Mouse (Mus musculus) G1E (cell line): Measurements from ENCODE around the gene Calcrl. TPM values are rescaled to one million over a fixed set of nuclear protein-coding genes. Genes with fewer than 3 reads are reported as not detected.

Experiments
- ATAC-seq: 2 replicates; pipeline ENCODE4 v1.8.0; 2016; ENCODE audit warnings: mild to moderate bottlenecking; ENCODE audit not compliant: insufficient number of reproducible peaks, poor library complexity, low FRiP score, severe bottlenecking; ENCODE audit errors: extremely low read depth
- DNase-seq: peaks from one replicate; pipeline ENCODE4 v3.0.0; 2012; ENCODE audit warnings: low spot score
- H3K27me3 ChIP-seq: 2 replicates; pipeline ENCODE4 v1.6.1; 2012; ENCODE audit warnings: mild to moderate bottlenecking, low read length, inconsistent platforms; ENCODE audit not compliant: insufficient read depth
- H3K36me3 ChIP-seq: replicated peaks from 2 replicates; pipeline ENCODE3; 2012; ENCODE audit warnings: mild to moderate bottlenecking, inconsistent platforms
- H3K4me1 ChIP-seq: 2 replicates; pipeline ENCODE4 v1.6.1; 2012; ENCODE audit warnings: low read depth, low read length, inconsistent platforms, mixed read lengths; ENCODE audit not compliant: insufficient read depth
- H3K4me3 ChIP-seq: 2 replicates; pipeline ENCODE4 v1.5.1; 2012; ENCODE audit warnings: low read depth, mild to moderate bottlenecking, inconsistent platforms, low read length, moderate library complexity, mixed read lengths
- H3K9me3 ChIP-seq: replicated peaks from 2 replicates; pipeline ENCODE4 v1.6.1; 2012; ENCODE audit warnings: inconsistent platforms
- CTCF ChIP-seq: IDR thresholded peaks from 2 replicates; pipeline ENCODE4 v1.5.1; 2012; ENCODE audit warnings: low read depth, low read length, inconsistent platforms, mixed read lengths
- GATA1 ChIP-seq: IDR thresholded peaks from 2 replicates; pipeline ENCODE4 v1.6.1; 2012; ENCODE audit warnings: borderline replicate concordance, low read length, inconsistent platforms, mixed read lengths
- GATA2 ChIP-seq: IDR thresholded peaks from 2 replicates; pipeline ENCODE4 v1.6.1; 2012; ENCODE audit warnings: low read depth, low read length, inconsistent platforms, borderline replicate concordance
- POLR2AphosphoS5 ChIP-seq: IDR thresholded peaks from 2 replicates; pipeline ENCODE4 v1.6.1; 2012; ENCODE audit warnings: low read depth, low read length, inconsistent platforms; ENCODE audit not compliant: insufficient replicate concordance
- TAL1 ChIP-seq: conservative IDR thresholded peaks from 2 replicates; pipeline ENCODE4 v1.6.1; 2012; ENCODE audit warnings: low read depth, low read length, inconsistent platforms, mixed read lengths
- polyA plus RNA-seq: library from polyadenylated mRNA; stranded (reverse); fragments of >175 nt; gene quantifications from 2 replicates; pipeline ENCODE4 v1.2.3, GENCODE M21; 2012
- total RNA-seq, 2 experiments: library from RNA; stranded (forward) in 1 of 2; stranded (reverse) in 1 of 2; fragments of 200-1000 nt in 1 of 2; fragments of >200 nt in 1 of 2; fragmentation: Nextera tagmentation in 1 of 2; gene quantifications; 2 replicates each; pipeline ENCODE4 v1.2.3; 2014 to 2017

Gene Calcrl
- total and polyA plus RNA-seq, 3 experiments, result 0.05 to 17.3 (median 12.7) TPM

- no peaks in the 10 kb centered on the region for H3K9me3 ChIP-seq
- H3K36me3 ChIP-seq, result no peaks in the 10 kb centered on the region
- H3K4me1 ChIP-seq, result no peaks in the 10 kb centered on the region
- H3K27me3 ChIP-seq, result peaks cover 7% of the 10 kb centered on the region; the same call in 1 of the 2 replicates
- no peak for TF ChIP-seq POLR2AphosphoS5
- TF ChIP-seq CTCF, result no peak
- TF ChIP-seq GATA1, result no peak
- no peak for TF ChIP-seq TAL1
- no peak for TF ChIP-seq GATA2
- DNase-seq (no peak), ATAC-seq (no peak)
- H3K4me3 ChIP-seq, result no peak overlapping the region
Observed at GRCm38 (mm10) chr2:84378678-84379077, 46.5 kb downstream of the Calcrl start.

- peak; percentile 87 for ATAC-seq
- no peak for DNase-seq
- TF ChIP-seq POLR2AphosphoS5, result no peak
- no peak for TF ChIP-seq GATA2
- no peak for TF ChIP-seq GATA1
- TF ChIP-seq TAL1, result no peak
- TF ChIP-seq CTCF, result no peak
- H3K4me3 ChIP-seq, result no peak overlapping the region
- no peaks in the 10 kb centered on the region for H3K36me3 ChIP-seq
- no peaks in the 10 kb centered on the region for H3K9me3 ChIP-seq
- no peaks in the 10 kb centered on the region; the same call in 1 of the 2 replicates for H3K4me1 ChIP-seq
- peaks cover 3% of the 10 kb centered on the region; the same call in 1 of the 2 replicates for H3K27me3 ChIP-seq
Observed at GRCm38 (mm10) chr2:84369256-84369655, 56.0 kb downstream of the Calcrl start.

- DNase-seq, result no peak
- no peak for TF ChIP-seq POLR2AphosphoS5
- TF ChIP-seq CTCF, result no peak
- H3K9me3 ChIP-seq, result no peaks in the 10 kb centered on the region
- peaks cover 10% of the 10 kb centered on the region for H3K27me3 ChIP-seq
- H3K4me1 ChIP-seq, result no peaks in the 10 kb centered on the region; the same call in 1 of the 2 replicates
- ATAC-seq, result no peak
- no peaks in the 10 kb centered on the region for H3K36me3 ChIP-seq
- no peak overlapping the region for H3K4me3 ChIP-seq
Observed at GRCm38 (mm10) chr2:84366742-84367141, 58.5 kb downstream of the Calcrl start.

GRCm38 (mm10) chr2:84365266-84365665, 59.9 kb downstream of the Calcrl start:
- ATAC-seq (no peak), DNase-seq (no peak)
- Histone ChIP-seq H3K4me3 (no peak overlapping the region), H3K9me3 (no peaks in the 10 kb centered on the region), H3K27me3 (peaks cover 10% of the 10 kb centered on the region), H3K36me3 (no peaks in the 10 kb centered on the region), H3K4me1 (no peaks in the 10 kb centered on the region; the same call in 1 of the 2 replicates)
- TF ChIP-seq CTCF (no peak), GATA1 (no peak), POLR2AphosphoS5 (no peak), TAL1 (no peak), GATA2 (no peak)

- no peak for TF ChIP-seq CTCF
- TF ChIP-seq TAL1, result no peak
- no peak for TF ChIP-seq POLR2AphosphoS5
- TF ChIP-seq GATA1, result no peak
- no peak for TF ChIP-seq GATA2
- no peaks in the 10 kb centered on the region for H3K4me1 ChIP-seq
- no peak overlapping the region for H3K4me3 ChIP-seq
- ATAC-seq, result no peak
- no peaks in the 10 kb centered on the region for H3K36me3 ChIP-seq
- peaks cover 10% of the 10 kb centered on the region for H3K27me3 ChIP-seq
- no peaks in the 10 kb centered on the region for H3K9me3 ChIP-seq
- DNase-seq, result no peak
Observed at GRCm38 (mm10) chr2:84362779-84363719, 62.2 kb downstream of the Calcrl start.

- ATAC-seq (no peak), DNase-seq (no peak)
- Histone ChIP-seq H3K27me3 (peaks cover 9% of the 10 kb centered on the region; the same call in 1 of the 2 replicates), H3K9me3 (no peaks in the 10 kb centered on the region), H3K4me3 (no peak overlapping the region), H3K4me1 (no peaks in the 10 kb centered on the region), H3K36me3 (no peaks in the 10 kb centered on the region)
- TF ChIP-seq TAL1, result no peak
- TF ChIP-seq CTCF, result no peak
- no peak for TF ChIP-seq GATA1
- no peak for TF ChIP-seq POLR2AphosphoS5
- TF ChIP-seq GATA2, result no peak
Observed at GRCm38 (mm10) chr2:84358690-84359343, 66.4 kb downstream of the Calcrl start.
